Mouse (Mus musculus) layer of hippocampus, adult 9-10 months (tissue): Measurements from ENCODE around the gene Wdfy3.
"Not testable (repeated sequence)": the region's sequence is repeated elsewhere in the genome, so short reads cannot be mapped to it uniquely, and the experiment has no call there.

Source experiments
- DNase-seq: peaks from one replicate; pipeline ENCODE4 v3.0.0; 2022; ENCODE audit warnings: low spot score

Gene Wdfy3

DNA sequence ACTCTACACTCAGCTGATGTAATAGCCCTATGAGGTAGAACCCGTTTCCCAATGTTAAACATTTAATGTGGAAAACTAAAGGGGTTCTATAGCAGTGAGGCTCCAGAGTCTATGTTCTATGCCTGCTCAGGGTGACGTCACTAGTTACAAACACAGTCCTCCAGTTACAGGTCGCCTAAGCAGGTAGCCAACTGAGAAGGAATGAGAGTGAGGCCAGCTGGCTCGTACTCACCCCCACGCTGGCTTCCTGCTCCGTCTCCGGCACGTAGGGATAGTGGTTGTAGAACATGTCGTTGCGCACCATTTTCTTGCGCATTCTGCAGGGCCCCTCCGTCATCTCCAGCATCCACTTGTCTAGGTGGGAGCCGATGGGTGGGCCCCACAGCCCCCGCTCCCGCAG is 187.5 kb downstream of the Wdfy3 start:
- DNase-seq: no peak

- no peak for DNase-seq
Measured at GRCm38 (mm10) chr5:101879914-101880313, 189.8 kb downstream of the Wdfy3 start.

GRCm38 (mm10) chr5:101878403-101878802 is 191.3 kb downstream of the Wdfy3 start:
- no peak for DNase-seq

GRCm38 (mm10) chr5:101876185-101876584 is 193.5 kb downstream of the Wdfy3 start:
- no peak for DNase-seq

- no peak for DNase-seq
Measured at GRCm38 (mm10) chr5:101866722-101867121, 203.0 kb downstream of the Wdfy3 start.

- DNase-seq: no peak
Measured at GRCm38 (mm10) chr5:101863946-101864345, 205.8 kb downstream of the Wdfy3 start.

GRCm38 (mm10) chr5:101862651-101863050 is 207.1 kb downstream of the Wdfy3 start:
- no peak for DNase-seq

GRCm38 (mm10) chr5:101861786-101862571 is 207.7 kb downstream of the Wdfy3 start:
- DNase-seq: no peak

DNA sequence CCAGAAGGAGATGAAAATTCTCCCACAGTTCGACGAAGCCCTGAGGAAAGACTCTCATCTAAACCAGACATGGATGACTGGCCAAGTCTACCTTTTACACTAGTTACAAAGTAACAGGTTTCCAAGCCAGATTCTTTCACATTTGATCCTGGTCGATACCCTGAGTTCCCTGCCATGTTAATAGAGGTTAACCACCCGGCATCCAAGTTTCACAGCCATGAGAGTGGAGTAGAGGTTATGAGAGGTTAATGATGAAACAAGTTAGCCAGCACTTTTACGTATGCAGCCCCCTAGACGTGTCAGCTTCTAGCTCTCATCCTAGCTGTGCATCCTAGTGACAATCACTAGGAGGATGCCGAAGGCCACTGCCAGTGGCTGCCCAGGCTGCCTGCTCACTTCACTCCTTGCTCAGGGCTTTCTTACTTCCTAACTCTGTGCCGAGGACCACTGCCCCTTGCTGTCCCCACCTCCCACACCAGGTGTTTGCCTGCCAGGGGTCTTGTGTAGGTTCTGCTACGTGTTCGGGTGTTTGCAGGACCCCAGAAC is 210.8 kb downstream of the Wdfy3 start:
- no peak for DNase-seq

DNA sequence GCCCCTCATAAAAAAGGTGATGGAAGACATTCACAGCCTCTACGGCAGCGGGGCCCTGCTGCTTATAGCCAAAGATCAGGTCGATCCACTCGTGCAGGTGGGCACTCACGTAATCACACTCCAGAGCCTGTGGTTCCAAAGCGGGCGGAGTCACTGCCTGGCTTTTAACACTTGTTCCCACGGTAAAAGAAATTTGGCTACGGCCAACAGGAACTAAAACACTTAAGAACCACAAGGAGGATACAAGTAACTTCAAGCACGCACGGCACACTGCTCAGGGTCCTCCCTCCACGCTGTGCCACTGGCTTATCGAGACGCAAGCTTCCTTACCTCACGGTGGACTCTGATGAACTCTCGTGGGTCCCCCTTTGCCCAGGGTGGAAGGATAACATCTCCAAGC is 214.2 kb downstream of the Wdfy3 start:
- DNase-seq: no peak

GRCm38 (mm10) chr5:101854667-101855066 is 215.1 kb downstream of the Wdfy3 start:
- no peak for DNase-seq

DNA sequence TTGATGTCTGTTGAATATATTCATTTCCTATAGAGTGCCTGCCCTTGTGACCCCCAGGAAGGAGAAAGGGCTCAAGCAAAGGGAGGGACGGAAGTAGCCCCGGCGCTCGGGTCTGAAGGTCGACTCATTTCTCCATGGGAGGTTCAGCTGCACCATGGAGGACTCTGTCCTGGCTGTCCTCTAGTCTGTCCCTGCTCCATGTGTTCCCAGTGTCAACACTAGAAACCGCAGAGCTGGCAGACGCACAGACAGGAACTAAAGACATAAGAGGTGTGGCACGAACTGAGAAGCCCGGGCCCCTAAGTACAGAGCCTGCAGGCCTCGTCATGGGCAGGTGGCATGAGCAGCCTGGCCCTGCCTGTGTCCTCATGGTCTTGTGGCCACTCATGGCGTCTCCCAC is 215.6 kb downstream of the Wdfy3 start:
- no peak for DNase-seq

- no peak for DNase-seq
Measured at GRCm38 (mm10) chr5:101852116-101852680, 217.5 kb downstream of the Wdfy3 start.

GRCm38 (mm10) chr5:101851133-101851532 is 218.6 kb downstream of the Wdfy3 start:
- DNase-seq: no peak

- no peak for DNase-seq
Measured at GRCm38 (mm10) chr5:101847762-101848161, 222.0 kb downstream of the Wdfy3 start.

GRCm38 (mm10) chr5:101847323-101847722 is 222.4 kb downstream of the Wdfy3 start:
- DNase-seq: no peak

- no peak for DNase-seq
Measured at GRCm38 (mm10) chr5:101845930-101846329, 223.8 kb downstream of the Wdfy3 start.

DNA sequence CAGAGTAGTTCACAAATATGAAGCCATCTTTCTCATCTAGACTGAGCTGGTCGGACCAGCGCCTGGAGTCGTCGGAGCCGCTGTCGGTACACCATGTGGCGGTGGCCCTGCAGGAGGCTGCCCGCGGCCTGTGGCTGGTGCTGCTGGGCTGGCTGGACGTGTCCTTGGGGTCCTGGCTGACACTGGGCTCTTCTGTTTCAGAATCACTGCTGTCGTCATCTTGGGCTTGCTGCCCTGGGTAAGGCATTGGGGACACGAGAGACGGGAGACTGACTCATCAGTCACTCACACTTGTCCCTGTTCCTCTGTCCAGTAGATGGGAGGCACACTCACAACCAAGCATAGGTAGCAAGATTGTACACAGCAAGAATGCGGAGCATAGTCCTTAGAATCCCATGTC is 224.7 kb downstream of the Wdfy3 start:
- DNase-seq: no peak

GRCm38 (mm10) chr5:101840476-101840875 is 229.2 kb downstream of the Wdfy3 start:
- DNase-seq: no peak

GRCm38 (mm10) chr5:101837605-101838004 is 232.1 kb downstream of the Wdfy3 start:
- not testable (repeated sequence) for DNase-seq

DNA sequence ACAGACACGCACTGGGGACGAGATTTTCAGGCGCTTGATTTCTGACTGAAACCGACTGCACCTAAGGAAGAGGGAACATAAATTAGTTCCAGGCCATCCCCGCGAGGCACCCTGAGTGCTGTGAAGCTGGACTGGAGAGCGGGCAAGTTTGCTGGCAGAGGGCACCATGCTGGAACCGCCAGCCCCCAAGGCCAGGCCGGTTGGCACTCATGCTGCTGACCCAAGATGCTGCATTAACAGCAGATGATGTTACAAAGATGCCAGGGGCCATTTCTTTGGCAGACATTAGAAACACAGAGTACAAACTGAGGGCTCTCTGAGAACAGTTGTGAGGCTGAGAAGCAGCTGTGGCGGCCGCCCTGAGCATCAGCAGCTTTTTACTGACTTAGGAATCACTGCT is 233.5 kb downstream of the Wdfy3 start:
- DNase-seq: no peak

DNA sequence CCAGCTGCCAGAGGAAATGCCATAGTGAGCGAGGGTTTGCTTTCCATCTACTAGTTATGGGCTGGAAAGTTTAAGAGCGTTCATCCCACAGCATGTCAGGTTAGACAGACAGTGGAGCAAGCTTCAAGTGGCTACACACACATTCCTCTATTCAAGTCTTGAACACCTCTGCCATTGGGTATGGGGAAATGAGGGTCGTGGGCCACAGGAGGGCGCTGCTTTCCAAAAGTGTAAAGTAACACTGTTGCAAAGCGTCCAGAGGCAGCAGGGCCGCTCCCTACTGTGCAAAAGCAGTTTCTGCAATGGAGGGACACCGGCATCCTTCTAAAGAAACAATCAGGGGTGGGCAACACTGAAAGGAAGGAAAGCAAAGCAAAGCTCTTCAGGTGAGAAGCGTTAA is 235.8 kb downstream of the Wdfy3 start:
- DNase-seq: no peak

- DNase-seq: no peak
Measured at GRCm38 (mm10) chr5:101832991-101833390, 236.7 kb downstream of the Wdfy3 start.

DNA sequence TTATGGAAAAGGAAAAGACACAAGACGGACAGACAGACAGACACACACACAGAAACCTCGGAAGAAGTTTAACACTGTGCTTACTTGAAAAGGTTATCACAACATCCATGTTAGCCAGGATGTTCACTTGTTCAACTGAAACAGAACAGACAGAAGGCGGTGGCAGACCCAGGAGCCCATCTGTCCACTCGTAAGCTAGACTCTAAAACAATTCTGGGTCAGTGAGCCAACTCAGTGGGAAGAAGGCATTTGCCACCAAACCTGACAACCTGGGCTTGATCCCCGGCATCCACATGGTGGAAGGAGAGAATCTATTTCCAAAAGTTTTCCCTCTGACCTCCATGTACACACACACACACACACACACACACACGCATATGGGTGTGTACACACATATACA is 237.7 kb downstream of the Wdfy3 start:
- DNase-seq: no peak
